Mouse (Mus musculus) macrophage (primary cell): Measurements from ENCODE around the gene Hspa1a. TPM values are rescaled to one million over a fixed set of nuclear protein-coding genes. Genes with fewer than 3 reads are reported as not detected.
A peak's percentile ranks its signal among the peaks of the same experiment; 100 is the strongest.
"Not testable (repeated sequence)": the region's sequence is repeated elsewhere in the genome, so short reads cannot be mapped to it uniquely, and the experiment has no call there.

ENCODE experiments used
- H3K27ac ChIP-seq: fragments of 350-480 bp; formaldehyde crosslinking; 2 replicates; pipeline ENCODE4 v1.9.0; 2021
- H3K36me3 ChIP-seq: fragments of 350-480 bp; formaldehyde crosslinking; 2 replicates; pipeline ENCODE4 v1.9.0; 2021; ENCODE audit errors: inconsistent target
- H3K4me3 ChIP-seq: fragments of 350-480 bp; formaldehyde crosslinking; 2 replicates; pipeline ENCODE4 v1.9.0; 2021; ENCODE audit errors: inconsistent target
- H3K79me2 ChIP-seq: fragments of 350-480 bp; formaldehyde crosslinking; 2 replicates; pipeline ENCODE4 v1.9.0; 2021; ENCODE audit errors: inconsistent target
- whole genome bisulfite sequencing: methylation state at CpG from one replicate; pipeline ENCODE4 v1.1.7; 2026; ENCODE audit warnings: inconsistent platforms; ENCODE audit not compliant: missing documents; 5-methylcytosine and 5-hydroxymethylcytosine counted together
- polyA plus RNA-seq: library from polyadenylated mRNA; stranded (reverse); fragments of 250-400 nt; gene quantifications from 3 replicates; pipeline ENCODE4 v1.2.4, GENCODE M21; 2018; ENCODE audit warnings: inconsistent platforms
- total RNA-seq, 78 experiments: library from RNA; depleted of rRNA; stranded (reverse); fragments of 250-400 nt; gene quantifications; 1 replicate in 9 of 78; 2 replicates in 24 of 78; 3 replicates in 43 of 78; 4 replicates in 2 of 78; pipeline ENCODE4 v1.2.4; 2018; ENCODE audit warnings: inconsistent platforms in 56 of 78

Gene Hspa1a
- total RNA-seq (2018; cell fraction: chromatin; rRNA removed) = 10 to 100 TPM in 3 of 26 experiments, 1 to 10 TPM in 23; 1.6 to 16.6 (median 5.0) TPM
- 10 to 100 TPM in 14 of 26 experiments, 1 to 10 TPM in 12; 3.1 to 23.4 (median 10.5) TPM for total RNA-seq (2018; cell fraction: cytosol; rRNA removed)
- 10 to 100 TPM in 12 of 26 experiments, 1 to 10 TPM in 14; 1.2 to 69.0 (median 9.8) TPM for total RNA-seq (2018; cell fraction: nucleus; rRNA removed)
- polyA plus RNA-seq = 1.2 to 1.9 TPM (median 1.8 TPM) in 3 replicates

DNA sequence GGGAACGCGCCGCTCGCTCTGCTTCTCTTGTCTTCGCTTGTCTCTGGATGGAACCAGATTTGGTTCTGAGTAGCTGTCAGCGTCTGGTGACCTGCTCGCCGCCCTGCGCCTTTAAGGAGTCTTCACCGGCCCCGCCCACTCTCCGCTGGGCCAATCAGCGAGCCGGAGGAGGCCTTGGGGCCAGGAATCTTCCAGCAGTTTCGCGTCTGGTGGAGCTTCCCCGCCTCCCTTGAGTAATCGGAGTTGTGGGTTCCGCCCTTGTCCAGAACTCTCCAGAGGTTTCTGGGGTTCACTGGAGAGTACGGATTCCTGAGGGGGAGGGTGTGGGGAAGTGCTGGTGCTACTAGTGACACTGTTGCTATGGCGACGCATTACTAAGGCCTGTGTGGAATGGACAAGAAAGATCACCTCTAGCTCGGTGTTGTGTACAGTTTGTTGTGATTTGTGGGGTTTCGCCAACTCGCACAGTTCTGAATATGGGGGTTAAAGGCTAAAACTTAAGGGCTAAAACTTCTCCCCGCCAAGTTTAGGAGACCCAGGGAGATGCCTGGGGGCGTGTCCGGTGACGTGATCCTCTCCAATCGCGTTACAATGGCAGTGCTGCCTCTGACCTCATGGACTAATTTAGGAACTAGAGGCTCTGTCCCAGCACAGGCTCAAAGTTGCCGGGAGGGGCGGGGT lies at the start of gene Hspa1a, which contains the start of gene Hspa1l:
TSS of gene Hspa1a (minus strand) at position 88 of the 681 bp plus-strand sequence.
TSS of gene Hspa1l (plus strand) at position 635 of the 681 bp plus-strand sequence.
- H3K79me2 ChIP-seq, H3K36me3 ChIP-seq: not testable (repeated sequence)
- Histone ChIP-seq H3K27ac (peak within 1 kb of the TSS; percentile 57), H3K4me3 (peak within 1 kb of the TSS; percentile 20; the same call in 1 of the 2 replicates)
- WGBS = under 1% methylated on average over 21 of the region's 33 CpGs

DNA sequence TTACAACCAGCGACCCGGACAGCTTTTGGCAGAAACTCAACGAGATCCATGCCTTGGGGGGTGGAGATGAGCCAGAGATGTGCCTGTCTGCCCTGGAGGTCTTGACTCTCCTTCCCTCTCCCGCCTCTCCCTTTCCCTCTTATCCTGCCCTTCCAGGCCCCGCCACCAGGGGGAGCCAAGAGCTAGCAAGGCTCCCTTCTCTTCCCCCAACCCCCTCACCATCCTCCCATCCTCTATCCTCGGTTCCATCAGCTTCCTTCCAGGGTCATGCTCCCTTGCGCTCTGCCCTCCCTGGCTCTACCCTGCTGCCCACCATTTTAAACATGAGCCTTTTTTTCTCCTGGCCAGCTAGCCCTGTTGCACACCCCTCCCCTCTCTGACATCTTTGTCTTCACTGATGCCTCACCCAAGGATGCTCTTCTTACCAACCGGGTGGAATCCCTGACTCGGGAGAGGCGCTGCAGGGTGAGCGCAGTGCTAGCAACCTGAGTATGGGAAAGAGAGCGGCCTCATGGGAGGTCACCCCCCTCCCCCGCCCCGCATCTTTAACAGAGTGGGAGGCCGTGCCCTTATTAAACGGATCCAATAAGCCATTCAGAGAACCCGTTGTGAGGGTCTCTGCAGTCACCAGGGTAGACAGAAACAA lies 49.3 kb upstream of the Hspa1a start:
- Histone ChIP-seq H3K27ac (no peak overlapping the region), H3K4me3 (no peak overlapping the region), H3K36me3 (no peaks in the 10 kb centered on the region), H3K79me2 (no peaks in the 10 kb centered on the region)
- 28% methylated on average over 17 of the region's 17 CpGs for WGBS

DNA sequence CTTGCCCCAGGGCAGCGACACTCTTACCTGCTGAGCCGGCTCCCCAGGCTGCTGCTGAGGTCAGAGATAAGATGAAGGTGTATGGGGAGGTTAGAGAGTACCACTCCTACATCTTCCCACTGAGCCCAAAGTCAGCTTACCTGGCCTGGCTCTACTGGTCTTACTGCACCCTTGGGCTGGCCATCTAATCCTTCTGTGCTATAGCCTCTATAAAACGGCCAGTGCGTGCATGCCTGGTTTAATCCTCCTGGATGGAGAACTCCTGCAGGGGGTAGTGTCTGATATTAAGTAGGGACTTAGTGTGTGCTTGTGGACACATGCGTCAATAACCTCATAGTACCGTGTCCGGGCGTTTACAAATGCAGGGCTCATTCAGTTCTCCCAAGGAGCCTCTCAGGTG lies 48.6 kb upstream of the Hspa1a start:
- no peaks in the 10 kb centered on the region for H3K36me3 ChIP-seq
- no peak overlapping the region for H3K4me3 ChIP-seq
- 99% methylated on average over 8 of the region's 8 CpGs for WGBS
- H3K27ac ChIP-seq = no peak overlapping the region
- H3K79me2 ChIP-seq = no peaks in the 10 kb centered on the region

DNA sequence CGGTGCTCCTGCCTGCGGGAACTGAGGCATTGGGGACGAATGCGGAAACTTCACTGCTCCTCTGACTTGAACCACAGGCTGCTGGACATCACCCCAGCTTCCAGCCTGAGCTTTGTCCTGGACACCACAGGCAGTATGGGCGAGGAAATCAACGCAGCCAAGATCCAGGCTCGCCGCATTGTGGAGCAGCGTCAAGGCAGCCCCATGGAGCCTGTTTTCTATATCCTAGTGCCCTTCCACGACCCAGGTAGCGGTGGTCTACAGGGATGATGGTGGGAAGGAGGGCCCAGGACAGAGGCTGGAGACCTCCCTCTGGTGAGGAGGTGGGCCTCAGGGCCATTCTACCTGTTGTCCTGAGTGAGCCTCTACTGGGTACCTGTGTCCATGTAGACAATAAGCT lies 47.9 kb upstream of the Hspa1a start:
- Histone ChIP-seq H3K27ac (no peak overlapping the region), H3K36me3 (peaks cover 5% of the 10 kb centered on the region; the same call in 1 of the 2 replicates), H3K79me2 (no peaks in the 10 kb centered on the region), H3K4me3 (no peak overlapping the region)
- WGBS = 97% methylated on average over 11 of the region's 11 CpGs

DNA sequence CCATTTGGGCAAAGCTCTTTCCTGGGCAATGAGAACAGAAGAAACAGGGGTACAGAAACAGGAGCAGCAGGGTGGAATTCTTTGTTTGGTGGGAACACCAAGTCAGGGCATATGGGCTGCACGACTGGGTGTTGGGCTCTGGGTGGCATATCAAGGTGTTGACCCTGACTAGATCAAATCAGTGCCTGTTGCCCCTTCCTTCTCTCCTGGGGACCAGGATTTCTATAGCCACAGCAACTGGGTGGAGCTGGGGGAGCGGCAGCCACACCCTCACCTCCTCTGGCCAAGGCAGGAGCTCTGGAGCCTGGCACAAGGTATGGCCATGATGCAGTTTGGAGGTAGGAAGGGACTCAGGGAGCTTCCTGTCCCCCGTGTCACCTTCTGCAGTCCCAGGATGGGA lies 46.2 kb upstream of the Hspa1a start:
- WGBS = 98% methylated on average over 3 of the region's 3 CpGs
- H3K79me2 ChIP-seq = no peaks in the 10 kb centered on the region
- H3K36me3 ChIP-seq = peaks cover 21% of the 10 kb centered on the region; the same call in 1 of the 2 replicates
- H3K27ac ChIP-seq = no peak overlapping the region
- H3K4me3 ChIP-seq = no peak overlapping the region

DNA sequence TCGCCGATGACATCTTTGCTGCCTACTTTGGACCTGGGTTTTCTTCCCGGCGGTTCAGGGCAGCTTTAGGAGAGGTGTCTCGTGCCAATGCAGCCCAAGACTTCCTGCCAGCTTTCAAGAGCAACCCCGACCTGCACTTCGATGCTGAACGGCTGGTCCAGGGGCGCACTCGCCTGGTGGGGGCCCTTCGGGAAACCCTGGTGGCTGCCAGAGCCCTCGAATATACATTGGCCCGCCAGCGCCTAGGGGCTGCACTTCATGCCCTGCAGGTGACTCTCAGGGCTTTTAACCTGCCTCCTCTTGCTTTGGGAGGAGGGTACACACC lies 45.7 kb upstream of the Hspa1a start:
- Histone ChIP-seq H3K79me2 (no peaks in the 10 kb centered on the region), H3K36me3 (peaks cover 26% of the 10 kb centered on the region; the same call in 1 of the 2 replicates), H3K4me3 (no peak overlapping the region), H3K27ac (no peak overlapping the region)
- WGBS = 67% methylated on average over 14 of the region's 14 CpGs

DNA sequence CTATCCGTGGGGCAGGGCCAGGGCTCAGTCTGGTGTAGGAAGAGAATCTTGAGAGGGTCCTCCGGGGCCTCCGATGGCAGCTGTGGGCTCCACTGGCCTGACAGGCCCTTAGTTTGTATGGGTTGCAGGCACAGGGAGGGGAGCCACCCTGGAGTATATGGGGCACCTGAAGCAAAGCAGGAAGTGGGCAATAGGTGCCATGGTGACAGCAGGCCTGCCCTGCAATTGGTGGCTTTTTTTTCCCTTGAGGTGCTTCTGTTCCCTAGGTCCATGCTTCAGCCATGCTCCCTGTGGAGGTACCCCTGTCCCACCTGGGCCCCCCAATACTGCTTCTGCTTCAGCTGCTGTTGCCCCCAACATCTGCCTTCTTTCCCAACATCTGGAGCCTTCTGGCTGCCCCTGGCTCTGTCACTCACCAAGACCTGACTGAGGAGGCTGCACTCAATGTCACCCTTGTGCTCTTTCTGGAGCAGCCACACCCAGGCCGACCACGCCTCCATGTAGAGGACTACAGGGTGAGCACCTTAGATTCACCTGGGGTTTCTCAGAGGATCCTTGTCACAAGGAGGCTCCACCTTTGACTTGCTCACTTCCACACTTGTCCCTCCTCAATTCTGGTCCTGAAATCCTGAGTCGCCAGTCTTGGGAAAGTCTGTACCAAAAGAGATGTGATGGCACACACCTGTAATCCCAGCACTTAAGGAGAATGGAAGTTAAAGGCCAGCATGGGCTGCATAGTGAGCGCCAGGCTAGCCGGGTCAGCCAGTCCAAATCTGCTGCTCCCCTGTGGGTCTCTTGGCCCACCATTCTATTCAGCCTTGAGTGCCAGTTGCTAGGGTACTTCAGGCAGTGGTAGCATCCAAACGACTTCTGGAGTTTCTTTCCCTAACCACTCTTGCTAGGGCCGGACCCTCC lies 45.1 kb upstream of the Hspa1a start:
- WGBS = 73% methylated on average over 10 of the region's 10 CpGs
- peaks cover 32% of the 10 kb centered on the region; the same call in 1 of the 2 replicates for H3K36me3 ChIP-seq
- no peak overlapping the region for H3K27ac ChIP-seq

DNA sequence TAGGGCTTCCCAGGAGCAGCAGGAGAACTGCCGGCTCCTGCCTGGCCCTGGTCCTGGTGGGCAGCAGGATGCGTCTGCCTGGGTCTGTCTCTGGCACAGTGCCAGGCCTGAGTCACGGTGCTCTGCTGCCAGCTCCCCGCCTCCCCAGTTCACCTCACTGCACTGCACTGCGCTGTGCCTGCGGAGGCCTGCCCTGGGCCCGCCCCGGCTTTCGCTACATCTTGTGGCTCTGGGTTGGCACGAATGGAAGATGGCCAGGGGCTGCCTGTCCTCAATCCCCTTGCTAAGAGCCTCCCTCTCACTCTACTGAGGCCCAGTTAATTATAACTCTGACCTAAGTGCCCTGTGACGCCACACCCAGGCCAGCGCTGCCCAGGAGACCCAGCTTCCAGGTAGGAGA lies 44.4 kb upstream of the Hspa1a start, which contains the start of gene Vwa7:
TSS of gene Vwa7 (plus strand) at position 204 of the 400 bp plus-strand sequence.
- Histone ChIP-seq H3K4me3 (no peak within 1 kb of the TSS), H3K27ac (no peak within 1 kb of the TSS), H3K36me3 (peaks cover 39% of the 10 kb centered on the region), H3K79me2 (no peaks in the 10 kb centered on the region)
- 71% methylated on average over 12 of the region's 12 CpGs for WGBS

More for the DNA sequence above, 45.1 kb upstream of the Hspa1a start:
- no peak overlapping the region for H3K4me3 ChIP-seq
- H3K79me2 ChIP-seq = no peaks in the 10 kb centered on the region

DNA sequence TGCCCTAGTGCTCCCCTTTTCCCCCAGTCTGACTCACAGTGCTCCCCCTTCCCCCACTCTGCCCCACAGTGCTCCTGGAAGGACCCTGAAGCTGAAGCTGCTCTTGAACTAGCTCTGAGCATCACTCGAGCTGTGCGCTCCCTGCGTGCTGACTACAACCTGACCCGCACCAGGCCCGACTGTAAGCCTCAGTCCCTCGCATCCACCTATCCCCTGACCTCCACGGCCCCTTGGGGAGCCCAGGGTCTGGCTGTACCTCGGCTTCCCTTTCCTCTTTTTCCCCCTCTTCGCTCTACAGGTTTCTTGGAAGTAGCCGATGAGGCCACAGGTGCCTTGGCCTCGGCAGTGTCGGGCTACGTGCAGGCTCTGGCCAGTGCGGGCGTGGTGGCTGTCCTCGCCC lies 43.3 kb upstream of the Hspa1a start:
- Histone ChIP-seq H3K79me2 (no peaks in the 10 kb centered on the region), H3K4me3 (no peak overlapping the region), H3K27ac (no peak overlapping the region), H3K36me3 (peaks cover 49% of the 10 kb centered on the region)
- 93% methylated on average over 16 of the region's 16 CpGs for WGBS

DNA sequence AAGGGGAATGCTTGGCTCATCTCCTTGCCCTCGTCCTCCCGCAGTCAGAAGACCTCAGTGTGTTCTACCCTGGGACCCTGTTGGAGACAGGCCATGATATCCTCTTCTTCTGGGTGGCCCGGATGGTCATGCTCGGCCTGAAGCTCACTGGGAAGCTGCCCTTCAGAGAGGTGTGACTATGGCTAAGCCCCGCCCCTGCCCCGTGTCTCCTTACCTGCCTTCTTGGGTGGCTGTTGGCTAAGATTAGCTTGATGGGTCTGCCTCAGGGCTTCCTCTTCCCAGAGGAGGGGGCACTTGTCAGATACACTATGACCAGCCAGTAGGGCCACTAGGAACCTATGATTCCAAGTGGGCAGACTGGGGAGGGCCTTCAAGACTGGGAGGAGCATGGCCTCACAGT lies 41.3 kb upstream of the Hspa1a start:
- Histone ChIP-seq H3K36me3 (peaks cover 57% of the 10 kb centered on the region), H3K27ac (no peak overlapping the region), H3K4me3 (no peak overlapping the region), H3K79me2 (no peaks in the 10 kb centered on the region)
- 88% methylated on average over 6 of the region's 6 CpGs for WGBS

DNA sequence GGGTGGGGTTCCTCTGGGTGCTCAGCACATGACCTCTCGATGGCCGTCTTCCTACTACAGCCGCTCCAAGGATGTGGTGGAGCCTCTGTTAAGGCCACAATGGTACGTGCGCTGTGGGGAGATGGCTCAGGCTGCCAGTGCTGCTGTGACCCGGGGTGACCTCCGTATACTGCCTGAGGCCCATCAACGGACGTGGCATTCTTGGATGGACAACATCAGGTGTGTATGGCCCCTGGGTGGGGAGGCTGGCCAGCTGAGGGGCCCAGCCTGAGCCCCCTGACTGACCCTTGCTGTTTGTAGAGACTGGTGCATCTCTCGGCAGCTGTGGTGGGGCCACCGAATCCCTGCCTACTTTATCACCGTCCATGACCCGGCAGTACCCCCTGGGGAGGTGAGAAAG lies 40.5 kb upstream of the Hspa1a start:
- Histone ChIP-seq H3K4me3 (no peak overlapping the region), H3K79me2 (no peaks in the 10 kb centered on the region), H3K36me3 (peaks cover 57% of the 10 kb centered on the region), H3K27ac (no peak overlapping the region)
- 92% methylated on average over 13 of the region's 13 CpGs for WGBS

DNA sequence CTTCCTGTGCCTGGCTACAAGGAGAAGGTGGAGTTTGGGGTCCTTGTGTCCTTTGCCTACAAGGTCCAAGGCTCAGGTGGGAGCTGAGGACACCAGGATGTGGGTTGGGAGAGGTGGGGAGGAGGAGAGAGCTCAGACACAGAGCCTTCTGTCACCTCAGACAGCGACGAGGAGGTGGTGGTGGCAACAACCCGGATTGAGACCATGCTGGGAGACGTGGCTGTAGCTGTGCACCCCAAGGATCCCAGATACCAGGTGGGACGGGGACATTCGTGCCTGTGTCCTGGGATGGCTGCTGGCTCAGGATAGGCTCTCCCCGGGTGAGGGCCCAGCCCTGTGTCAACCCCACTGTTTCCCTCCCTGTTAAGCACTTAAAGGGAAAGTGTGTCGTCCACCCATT lies 39.5 kb upstream of the Hspa1a start:
- H3K36me3 ChIP-seq = peaks cover 57% of the 10 kb centered on the region
- H3K4me3 ChIP-seq = no peak overlapping the region
- 99% methylated on average over 8 of the region's 8 CpGs for WGBS
- H3K79me2 ChIP-seq = no peaks in the 10 kb centered on the region
- H3K27ac ChIP-seq = no peak overlapping the region

DNA sequence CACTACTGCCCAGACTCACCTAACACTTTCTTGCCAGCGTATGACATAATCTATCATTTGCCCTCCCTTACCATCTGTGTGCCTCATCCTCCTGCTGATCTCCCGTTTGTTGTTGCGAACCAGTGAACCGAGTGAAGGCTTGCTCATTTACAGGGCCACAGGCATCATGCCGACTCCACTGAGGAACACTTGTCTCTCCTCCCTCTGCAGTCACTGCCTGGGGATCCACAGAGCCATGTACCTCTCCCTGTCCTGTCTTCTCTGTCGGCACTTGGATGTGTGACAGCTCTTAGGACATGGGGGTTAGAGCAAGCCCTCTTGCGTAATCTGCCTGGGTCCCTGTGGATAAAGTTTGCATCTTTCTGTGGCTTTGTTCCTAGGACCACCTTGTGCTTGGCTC lies 37.6 kb upstream of the Hspa1a start:
- H3K4me3 ChIP-seq = no peak overlapping the region
- H3K27ac ChIP-seq = no peak overlapping the region
- peaks cover 60% of the 10 kb centered on the region for H3K36me3 ChIP-seq
- peaks cover 7% of the 10 kb centered on the region; the same call in 1 of the 2 replicates for H3K79me2 ChIP-seq
- WGBS = 88% methylated on average over 7 of the region's 7 CpGs

DNA sequence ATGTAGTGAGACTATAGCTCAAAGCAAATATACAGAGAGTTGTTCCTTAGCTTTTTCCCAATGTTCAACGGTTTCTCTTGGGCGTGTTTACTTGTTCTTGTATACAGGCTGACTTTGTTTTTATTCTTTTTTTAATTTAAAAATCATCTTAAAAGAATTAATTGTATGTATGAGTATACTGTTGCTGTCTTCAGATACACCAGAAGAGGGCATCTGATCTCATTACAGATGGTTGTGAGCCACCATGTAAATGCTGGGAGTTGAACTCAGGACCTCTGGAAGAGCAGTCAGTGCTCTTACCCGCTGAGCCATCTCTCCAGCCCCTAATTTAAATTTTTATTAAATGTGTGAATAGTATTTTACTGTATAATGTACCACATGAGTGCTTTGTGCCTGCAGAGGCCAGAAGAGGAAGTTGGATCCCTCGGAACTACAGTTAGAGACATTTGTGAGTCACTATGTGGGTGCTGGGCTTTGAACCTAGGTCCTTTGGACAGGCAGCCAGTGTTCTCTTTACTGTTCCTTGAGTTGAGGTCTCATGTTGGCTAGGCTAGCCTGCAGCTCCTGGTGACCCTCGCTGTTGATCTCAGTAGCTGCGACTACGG lies 35.5 kb upstream of the Hspa1a start:
- Histone ChIP-seq H3K4me3 (no peak overlapping the region), H3K79me2 (peaks cover 28% of the 10 kb centered on the region), H3K36me3 (peaks cover 42% of the 10 kb centered on the region), H3K27ac (no peak overlapping the region)
- 72% methylated on average over 7 of the region's 7 CpGs for WGBS
